Mouse (Mus musculus): ENCODE results near the gene Rhof.

DNA sequence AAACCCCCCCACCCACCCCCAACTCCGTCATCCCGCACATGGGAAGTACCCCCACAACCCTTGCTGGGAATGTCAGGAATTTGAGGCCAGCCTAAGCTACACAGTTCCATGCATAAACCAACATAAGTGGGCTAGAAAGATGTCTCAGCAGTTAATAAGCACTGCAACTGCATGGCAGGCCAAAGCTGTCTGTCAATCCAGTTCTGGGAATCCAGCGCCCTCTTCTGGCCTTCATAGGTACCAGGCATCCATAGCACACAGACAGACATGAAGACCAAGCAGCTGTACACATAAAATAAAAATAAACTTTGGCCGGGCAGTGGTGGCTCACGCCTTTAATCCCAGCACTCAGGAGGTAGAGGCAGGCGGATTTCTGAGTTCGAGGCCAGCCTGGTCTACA is 22.9 kb upstream of the Rhof start:
- TF ChIP-seq CTCF (IDR thresholded peaks at IDR 0.05; ENCODE audit: borderline replicate concordance, insufficient read depth, low read depth, low read length), result peak; percentile 78
- TF ChIP-seq POLR2A (IDR thresholded peaks at IDR 0.05; ENCODE audit: borderline replicate concordance, insufficient read depth, low read length), result no peak

Measured in cerebellum, adult 2 months (tissue).